Mouse (Mus musculus) B cell, adult 2 months (primary cell): ENCODE measurements at regions not wholly inside any gene's neighbourhood (a gene's known extent, or its start where the extent isn't known, plus 50 kb on each side); places are given as distances from the start of the nearest gene placed in this dataset.

Source experiments
- DNase-seq, 2 experiments: peaks; one replicate each; pipeline ENCODE4 v3.0.0; 2022

- DNase-seq: no peak
These were observed 64.0 kb downstream of the Il9r start for GRCm38 (mm10) chr11:32136066-32136465.

GRCm38 (mm10) chr11:32133996-32134395 lies 66.1 kb downstream of the Il9r start:
- DNase-seq: no peak

- peak; percentile 62 to 64 for DNase-seq
These were observed 68.0 kb downstream of the Il9r start for GRCm38 (mm10) chr11:32132008-32132615.

- DNase-seq: no peak
These were observed 71.5 kb downstream of the Il9r start for GRCm38 (mm10) chr11:32128551-32128950.

GRCm38 (mm10) chr11:32128018-32128417 lies 72.1 kb downstream of the Il9r start:
- DNase-seq: no peak

GRCm38 (mm10) chr11:32127401-32127817 lies 72.7 kb downstream of the Il9r start:
- DNase-seq: no peak

GRCm38 (mm10) chr11:32126786-32127185 lies 73.3 kb downstream of the Il9r start:
- DNase-seq: no peak

- DNase-seq: no peak
These were observed 73.8 kb downstream of the Il9r start for GRCm38 (mm10) chr11:32126311-32126698.

- DNase-seq: peak in 1 of 2 experiments; percentile 13
These were observed 74.3 kb downstream of the Il9r start for GRCm38 (mm10) chr11:32125586-32126310.

GRCm38 (mm10) chr11:32120596-32120995 lies 79.5 kb downstream of the Il9r start:
- no peak for DNase-seq

GRCm38 (mm10) chr11:32118844-32119629 lies 81.0 kb downstream of the Il9r start:
- DNase-seq: peak in 1 of 2 experiments; percentile 12

GRCm38 (mm10) chr11:32117930-32118329 lies 82.1 kb downstream of the Il9r start:
- DNase-seq: no peak

- no peak for DNase-seq
These were observed 86.8 kb downstream of the Il9r start for GRCm38 (mm10) chr11:32113118-32113826.

- DNase-seq: no peak
These were observed 87.6 kb downstream of the Il9r start for GRCm38 (mm10) chr11:32112521-32112920.

- no peak for DNase-seq
These were observed 88.2 kb downstream of the Il9r start for GRCm38 (mm10) chr11:32111841-32112240.

GRCm38 (mm10) chr11:32109911-32110310 lies 90.2 kb downstream of the Il9r start:
- no peak for DNase-seq
